Mouse (Mus musculus) liver, adult 2 months (tissue): ENCODE results near the gene Nod1.

Experiments used
- CTCF ChIP-seq: fragments of 200-500 bp; IDR thresholded peaks from 2 replicates; pipeline ENCODE4 v1.5.1; 2011; ENCODE audit warnings: low read depth, low read length, control low read depth
- POLR2A ChIP-seq: fragments of 200-500 bp; IDR thresholded peaks from 2 replicates; pipeline ENCODE4 v1.6.1; 2011; ENCODE audit warnings: low read length, control low read depth; ENCODE audit not compliant: insufficient read depth; ENCODE audit errors: extremely low read depth

DNA sequence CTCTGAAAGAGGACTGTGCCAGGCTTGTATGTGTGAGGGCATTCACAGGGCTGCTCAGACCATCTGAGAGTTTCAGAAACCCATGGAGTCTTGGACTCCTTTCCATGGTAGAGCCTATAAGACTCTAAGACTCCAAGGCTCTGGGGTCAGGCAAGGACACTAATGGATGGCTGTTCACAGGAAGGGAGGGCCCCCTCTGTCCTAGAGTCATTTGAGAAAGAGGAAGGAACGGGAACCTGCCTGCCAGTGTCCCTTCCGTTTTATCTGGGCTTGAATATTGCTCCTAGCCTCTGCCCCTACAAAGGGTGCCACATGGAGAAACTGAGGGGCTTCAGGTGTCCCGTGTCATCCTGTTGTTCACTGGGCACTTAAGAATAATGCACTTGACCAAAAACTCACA is 38.5 kb downstream of the Nod1 start:
- TF ChIP-seq CTCF (no peak), POLR2A (no peak)
